Mouse (Mus musculus) erythroblast, adult 5-6 weeks (primary cell): Measurements from ENCODE around the gene Rtl1. TPM values are rescaled to one million over a fixed set of nuclear protein-coding genes. Genes with fewer than 3 reads are reported as not detected.

ENCODE experiments used
- ATAC-seq: replicated peaks from 2 replicates; pipeline ENCODE4 v1.8.0; 2016; ENCODE audit warnings: moderate number of reproducible peaks, mild to moderate bottlenecking, moderate TSS enrichment, inconsistent platforms; ENCODE audit not compliant: poor library complexity, low FRiP score, severe bottlenecking
- total RNA-seq, 2 experiments: library from RNA; stranded (forward) in 1 of 2; stranded (reverse) in 1 of 2; fragments of 150-400 nt in 1 of 2; fragments of 200-764, 138-1000 nt in 1 of 2; gene quantifications; 2 replicates each; pipeline versions ENCODE4 v1.2.3 to v1.2.4; 2015 to 2017; ENCODE audit warnings: low replicate concordance in 2 of 2

Gene Rtl1
- total RNA-seq, 2 experiments from 2014 or later = not detected

DNA sequence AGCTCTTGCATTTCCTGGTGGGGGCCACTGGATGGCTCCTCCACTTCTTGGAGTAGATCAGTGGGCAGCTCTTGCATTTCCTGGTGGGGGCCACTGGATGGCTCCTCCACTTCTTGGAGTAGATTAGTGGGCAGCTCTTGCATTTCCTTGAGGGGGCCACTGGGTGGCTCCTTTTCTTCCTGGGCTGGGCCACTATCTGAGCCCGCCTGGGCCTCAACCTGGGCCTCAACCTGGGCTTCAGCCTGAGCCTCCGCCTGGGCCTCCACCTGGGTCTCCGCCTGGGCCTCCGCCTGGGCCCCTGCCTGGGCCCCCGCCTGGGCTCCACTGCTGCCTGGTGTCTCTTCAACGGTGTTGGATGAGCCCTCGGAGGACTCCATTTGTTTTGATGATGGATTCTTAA, 5.2 kb downstream of the Rtl1 start:
- ATAC-seq = no peak

DNA sequence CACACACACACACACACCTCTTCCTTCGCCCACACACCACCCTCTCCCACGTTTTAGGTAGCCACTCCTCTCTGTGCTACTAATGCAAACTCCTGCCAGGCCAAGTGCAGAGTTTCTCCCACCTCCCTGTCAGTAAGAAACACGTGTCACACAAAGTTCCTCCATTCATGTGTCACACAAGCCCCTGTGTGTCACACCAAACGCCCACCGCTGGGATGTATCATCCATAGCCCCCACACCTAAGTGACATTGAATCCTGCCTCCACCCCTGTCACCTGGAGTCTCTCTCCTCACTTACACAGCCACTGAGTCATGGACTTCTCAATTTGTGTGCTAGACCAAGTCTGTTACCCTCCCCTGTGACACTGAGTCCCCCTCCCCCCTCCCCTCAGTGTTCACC, 17.9 kb downstream of the Rtl1 start:
- ATAC-seq = no peak

DNA sequence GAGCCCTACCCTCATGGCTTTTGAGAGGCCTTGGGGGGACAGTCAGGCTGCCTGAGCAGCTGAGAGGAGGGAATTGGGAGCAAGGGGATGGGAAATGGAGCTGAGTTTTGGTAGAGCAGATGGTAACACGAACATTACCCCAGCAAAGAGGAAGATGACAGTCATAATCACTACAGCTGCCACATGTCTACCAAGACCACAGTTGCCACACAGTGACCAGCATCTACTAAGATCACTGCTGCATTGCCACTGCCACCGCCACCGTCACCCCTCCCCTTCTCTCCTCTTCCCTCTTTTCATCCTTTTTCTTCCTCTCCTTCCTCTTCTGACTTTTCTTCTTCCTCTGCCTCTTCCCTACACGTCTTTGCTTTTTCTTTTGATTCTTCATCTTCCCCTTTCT, 27.9 kb downstream of the Rtl1 start:
- ATAC-seq = no peak

DNA sequence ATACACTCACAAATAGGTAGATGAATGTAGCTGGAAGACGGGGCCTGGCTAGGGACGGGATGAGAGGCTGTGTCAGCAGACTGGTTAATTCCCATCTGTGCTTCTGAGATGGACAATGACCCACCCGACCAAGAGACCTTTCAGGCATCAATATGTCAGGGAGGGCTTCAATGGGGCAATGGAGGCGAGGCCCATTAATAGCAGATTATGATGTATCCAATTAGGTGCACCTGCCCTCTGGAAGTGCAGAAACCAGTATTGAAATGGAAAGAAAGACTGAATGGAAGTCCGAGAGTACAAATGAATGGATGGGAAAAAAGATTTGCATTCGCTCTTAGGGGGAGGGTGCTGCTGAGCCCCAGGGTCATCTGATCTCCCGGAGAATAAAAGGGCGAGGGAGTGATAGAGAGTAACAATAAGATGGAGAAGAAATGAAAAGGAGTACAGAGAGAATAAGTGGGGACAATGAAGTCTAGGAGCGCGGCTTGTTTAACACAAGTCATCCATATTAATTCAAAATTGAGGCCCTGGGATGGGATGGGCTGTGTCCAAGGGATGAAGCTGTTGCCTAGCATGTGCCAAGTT, 39.9 kb downstream of the Rtl1 start:
- no peak for ATAC-seq

DNA sequence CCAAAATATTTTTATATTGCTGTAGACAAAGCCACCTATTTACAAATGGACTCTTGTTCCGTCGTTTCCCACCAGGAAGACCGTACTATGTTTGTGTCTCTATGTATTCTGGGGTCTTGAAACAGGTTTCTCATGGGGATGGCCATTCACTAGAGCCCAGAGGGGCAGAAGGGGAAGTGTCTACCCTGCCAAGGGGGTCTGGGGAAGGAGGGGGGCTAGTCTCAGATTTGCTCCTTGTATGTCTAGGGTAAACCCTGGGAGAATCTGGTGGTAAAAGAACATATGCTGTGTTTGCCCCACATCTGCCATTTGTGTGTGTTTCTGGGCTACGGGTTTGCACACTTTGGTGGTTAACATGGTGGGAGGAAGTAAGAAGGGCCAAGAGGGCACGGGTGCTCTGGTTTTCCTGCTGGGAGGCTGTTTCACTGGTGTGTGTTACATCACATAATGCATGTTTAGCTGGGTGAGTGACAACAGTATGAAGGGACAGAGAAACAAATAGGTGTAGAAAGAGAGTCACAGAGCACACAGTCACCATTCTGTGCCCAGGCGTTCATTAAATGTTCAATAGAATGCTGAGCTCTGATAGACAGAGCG, 41.1 kb downstream of the Rtl1 start:
- no peak for ATAC-seq

DNA sequence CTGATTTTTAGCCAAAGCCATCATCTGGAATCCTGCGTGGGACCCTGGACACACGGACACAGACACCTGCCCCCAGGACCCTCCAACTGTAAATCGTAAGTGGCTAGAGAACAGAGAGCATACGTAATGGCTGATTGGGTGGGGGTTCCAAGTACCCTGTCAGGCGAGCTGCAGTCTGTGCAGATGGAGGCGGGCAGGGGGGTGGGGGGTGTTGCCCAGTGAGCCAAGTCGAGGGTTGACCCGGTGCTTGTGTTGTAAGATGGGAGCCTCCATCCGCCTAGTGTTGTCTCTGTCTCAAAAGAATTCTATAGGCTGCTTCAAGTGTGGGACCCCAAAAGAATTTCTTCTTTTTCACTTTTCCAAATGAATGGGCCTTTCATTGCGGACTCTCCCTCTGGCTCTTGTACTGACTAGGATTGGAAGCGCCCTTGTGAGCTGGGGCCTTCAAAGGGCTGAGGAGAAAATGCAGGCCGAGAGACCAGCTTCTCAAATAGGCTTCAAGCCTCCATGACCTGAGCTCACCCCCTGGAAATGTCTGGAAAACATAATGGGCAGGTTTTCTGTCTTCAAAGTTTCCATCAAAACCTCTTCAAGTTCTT, 41.8 kb downstream of the Rtl1 start:
- ATAC-seq = no peak

DNA sequence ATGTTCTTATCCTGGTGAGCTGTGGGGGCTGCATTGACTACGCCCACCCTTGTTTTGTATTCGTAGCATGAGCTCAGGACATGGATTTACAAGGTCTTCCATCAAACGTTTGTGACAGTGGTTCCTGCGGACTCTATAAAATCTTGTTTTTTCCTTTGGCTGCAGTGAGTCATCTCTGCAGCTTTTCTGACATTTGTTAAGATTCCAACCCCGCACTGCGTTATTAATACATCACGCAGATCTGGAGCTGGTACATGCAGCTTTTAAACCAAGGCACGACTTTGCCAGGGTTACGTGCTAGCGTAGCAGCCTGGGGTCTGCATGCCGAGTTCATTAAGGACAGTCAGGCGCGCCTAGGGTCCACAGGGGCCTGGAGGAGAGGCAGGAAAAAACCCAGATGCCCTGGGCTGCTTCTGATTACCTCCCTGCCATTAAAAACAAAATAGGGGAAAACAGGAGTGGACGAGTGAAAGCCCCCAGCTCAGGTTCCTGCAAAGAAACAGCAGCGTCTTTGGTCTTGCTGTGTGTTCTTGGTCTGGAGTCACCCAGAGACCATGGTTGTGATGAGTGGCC, 44.2 kb downstream of the Rtl1 start:
- ATAC-seq = no peak

DNA sequence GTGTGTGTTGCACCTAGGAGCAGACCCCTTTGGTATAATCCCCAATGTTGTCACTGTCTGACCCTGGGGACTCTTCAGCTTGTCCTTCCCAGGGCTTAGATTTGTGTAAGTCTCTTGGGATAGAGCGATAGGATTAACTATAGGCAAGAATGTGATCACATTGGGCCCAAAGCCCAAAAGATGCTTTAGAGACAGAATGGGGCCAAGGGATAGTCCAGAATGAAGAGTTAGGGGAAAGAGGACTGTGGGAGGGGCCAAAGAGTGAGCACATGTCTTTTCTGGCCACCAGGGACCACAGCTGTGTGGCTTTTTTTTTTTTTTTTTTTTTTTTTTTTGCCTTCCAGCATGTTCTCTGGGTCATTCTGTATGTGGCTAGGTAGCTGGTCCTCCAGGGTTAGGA, 46.6 kb downstream of the Rtl1 start:
- ATAC-seq = no peak

DNA sequence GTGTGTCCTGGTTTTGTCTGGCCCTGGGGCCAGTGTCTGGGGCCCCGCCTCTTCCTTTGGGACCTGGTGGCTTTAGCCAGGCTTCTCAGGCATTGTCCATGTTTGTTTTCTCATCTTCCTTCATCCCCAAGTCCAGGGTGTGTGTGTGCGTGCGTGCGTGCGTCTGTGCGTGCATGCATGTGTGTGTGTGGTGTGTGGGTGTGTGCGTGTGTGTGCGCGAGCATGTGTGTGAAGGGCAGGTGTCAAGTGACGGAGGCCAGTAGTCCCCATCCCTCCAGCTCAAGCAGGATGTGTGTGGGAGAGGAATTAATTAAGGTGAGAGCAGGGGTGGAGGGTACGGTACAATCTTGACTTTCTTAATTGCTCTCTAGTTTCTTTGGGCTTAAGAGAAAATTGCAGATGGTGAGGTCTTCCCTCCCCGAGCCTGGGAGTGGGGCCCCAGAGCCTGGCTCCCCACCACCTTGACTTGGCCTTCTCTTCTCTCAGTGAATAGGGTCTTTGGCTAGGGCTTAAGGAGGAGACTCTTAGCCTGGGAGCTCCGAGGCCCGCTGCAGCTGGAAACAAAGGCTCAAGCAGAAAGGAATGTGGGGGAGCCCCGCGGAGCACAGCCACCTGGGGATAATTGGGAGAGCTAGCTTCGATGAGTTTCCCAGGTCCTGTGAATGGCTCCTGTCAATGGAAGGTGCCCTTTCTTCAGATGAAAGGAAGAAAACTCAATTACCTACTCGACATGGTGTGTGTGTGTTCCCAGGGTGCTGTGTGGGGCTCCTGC, 47.2 kb downstream of the Rtl1 start:
- no peak for ATAC-seq

DNA sequence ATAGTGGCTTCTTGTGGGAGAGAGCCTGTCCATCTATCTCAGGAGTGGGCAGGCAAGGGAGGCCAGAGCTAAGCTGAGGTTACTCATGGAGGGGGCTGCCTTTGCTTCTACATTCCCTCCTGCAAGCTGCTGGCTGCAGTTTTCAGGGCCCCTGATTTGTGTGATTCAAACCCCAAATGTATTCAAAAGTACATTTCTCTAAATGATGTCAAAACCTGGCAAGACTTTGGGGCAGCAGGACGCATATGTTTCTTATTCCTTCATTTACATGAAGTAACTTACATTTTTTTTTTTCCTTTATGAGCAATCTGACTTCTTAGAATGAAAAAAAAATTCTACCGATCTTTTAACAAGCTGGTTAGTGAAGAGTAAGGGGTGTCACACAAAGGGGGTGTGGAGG, 48.4 kb downstream of the Rtl1 start:
- no peak for ATAC-seq

DNA sequence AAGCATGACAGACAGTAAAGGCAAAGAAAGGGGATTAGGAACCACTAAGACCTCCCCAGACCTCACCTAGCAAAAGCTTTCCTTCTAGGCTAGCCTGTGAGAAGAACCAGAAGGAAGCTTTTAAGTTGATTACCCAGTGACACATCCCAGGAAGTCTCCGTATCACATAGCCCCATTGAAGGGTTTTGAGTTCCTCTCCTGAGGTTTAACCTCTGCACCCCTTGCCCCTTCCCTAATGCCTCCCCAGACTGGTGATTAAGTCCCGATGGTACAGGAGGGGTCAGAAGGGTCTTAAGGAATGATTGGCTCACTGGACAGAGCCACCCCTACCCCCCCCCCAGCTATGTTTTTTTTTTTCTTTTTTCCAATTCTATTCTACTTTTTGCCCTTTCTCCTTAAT, 53.0 kb downstream of the Rtl1 start:
- no peak for ATAC-seq

DNA sequence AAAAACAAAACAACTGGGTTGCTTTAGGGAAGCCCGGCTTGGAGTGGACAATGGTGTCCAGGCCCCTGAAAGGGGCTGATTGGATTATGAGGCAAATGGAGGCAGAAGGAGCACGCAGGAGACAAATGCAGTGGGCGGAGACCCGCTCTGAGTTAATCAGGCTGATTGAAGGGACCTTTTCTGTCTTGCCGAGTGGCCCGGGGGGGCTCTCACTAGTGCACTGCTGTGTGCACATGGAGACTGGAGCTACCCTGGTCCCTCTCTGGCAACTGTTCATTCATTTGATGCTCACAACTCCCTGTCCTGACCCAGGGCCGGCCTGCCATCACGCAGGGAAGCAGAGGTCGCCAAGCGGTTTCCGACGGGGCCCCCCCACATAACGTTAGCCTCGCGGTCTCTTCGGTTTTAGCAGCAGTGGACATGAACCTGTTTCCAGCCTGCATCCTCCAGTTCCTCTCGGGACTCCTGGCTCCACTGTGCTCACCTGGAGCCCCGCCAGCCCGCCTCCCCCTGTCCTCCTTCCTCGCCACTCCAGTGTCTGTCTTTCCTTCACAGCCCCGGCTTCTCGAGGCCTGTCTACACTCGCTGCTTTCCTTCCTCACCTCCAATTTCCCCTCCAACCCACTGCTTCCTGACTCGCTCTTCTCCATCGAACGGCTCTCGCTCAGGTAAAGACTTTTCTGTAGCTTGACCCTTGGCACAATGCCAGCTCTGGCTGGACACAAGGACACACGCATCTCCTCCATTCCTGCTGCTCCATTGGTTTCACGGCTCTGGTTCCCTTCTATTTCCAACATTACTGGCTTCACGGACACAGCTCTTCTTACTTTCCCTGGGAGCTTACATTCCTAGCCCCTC, 54.0 kb downstream of the Rtl1 start:
- no peak for ATAC-seq

DNA sequence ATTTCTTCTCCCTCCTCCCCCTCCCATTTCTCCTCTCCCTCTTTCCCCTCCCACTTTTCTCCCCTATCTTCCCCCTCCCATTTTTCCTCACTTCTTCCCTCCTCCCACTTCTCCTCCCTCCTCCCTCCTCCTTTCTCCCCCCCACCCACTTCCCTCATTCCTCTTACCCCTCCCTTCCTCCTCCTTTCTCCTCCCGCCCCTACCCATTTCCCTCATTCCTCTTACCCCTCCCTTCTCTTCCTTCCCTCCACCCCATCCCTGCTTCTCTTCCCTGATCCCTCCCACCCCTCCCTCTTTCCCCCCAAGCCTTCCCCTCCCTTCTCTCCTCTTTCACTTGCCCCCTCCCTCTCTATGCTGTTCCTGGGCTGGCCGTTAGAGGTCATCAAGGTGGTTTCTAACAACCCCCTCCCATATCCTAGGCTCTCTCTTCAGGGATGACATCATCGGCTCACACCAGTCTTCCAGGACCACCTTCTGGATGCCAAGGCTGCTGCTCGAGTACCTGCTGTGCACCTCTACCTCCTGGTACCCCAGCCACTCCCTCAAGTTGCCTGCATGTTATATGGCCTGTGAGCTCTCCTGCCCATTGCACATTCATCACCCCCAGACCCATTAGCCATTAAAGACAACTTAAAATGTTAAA, 56.7 kb downstream of the Rtl1 start:
- ATAC-seq = no peak

DNA sequence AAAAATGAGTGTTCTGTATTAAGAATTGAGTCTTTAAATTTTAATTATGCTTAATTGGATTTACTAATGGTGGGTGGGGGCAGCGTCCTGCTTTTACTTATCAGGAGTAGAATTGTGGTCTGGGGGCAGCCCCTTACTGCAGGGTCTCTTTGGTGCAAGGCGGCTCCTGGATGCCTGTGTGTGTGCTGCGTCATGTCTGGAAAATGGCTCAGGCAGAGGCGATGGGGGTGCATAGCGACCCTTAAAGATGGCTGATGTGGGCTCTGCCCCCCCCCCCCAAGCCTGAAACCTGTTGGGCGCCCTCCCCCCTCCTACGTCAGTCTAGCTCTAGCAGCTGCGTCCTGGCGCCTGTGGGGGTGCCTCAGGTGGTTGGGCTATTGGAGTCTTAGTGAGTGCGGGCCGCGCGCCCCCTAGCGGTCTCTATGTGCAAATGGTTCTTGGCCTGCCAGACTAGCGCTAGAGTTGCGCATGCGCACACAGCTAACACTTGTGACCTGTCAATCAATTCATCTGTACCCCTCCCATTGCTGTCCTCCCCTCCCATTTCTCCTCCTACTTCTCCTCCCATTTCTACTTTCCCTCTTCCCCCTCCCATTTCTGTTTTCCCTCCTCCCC, 57.4 kb downstream of the Rtl1 start:
- ATAC-seq = no peak

DNA sequence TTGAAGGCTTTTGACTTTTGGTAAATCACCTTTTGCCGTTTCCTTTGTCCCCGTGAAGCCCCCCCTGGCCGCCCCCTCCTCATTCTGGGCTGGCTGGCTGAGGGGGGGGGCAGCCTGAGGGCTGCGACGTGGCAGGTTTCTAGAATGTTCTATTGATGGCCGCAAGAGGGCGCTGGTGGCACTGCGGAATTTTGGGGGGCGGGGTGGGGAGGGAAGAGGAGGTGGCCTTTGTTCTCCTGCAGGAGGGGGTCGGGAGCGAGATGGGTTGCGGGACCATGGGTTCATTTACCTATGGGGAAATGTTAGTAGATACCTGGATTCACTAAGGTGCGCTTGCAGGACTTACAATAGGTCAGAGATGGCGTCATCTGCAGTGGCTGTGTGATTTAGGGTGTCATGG, 58.1 kb downstream of the Rtl1 start:
- ATAC-seq = no peak

DNA sequence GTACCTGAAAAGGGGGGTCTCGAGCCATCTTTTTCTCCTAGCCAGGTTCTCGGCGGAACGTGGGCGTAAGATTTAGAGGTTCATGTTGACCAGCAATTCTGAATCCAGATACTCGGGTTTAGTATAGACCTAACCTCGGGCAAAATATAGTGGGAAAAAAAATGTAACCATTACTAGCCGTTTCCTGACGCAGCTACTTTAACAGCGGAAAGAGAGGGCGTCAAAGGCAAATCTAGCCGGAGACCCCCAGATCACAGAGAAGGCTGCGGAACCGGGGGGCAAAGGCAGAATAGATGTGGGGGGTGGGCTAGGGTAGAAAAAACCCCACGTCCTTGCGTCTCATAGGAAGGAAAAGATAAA, 58.6 kb downstream of the Rtl1 start:
- no peak for ATAC-seq

DNA sequence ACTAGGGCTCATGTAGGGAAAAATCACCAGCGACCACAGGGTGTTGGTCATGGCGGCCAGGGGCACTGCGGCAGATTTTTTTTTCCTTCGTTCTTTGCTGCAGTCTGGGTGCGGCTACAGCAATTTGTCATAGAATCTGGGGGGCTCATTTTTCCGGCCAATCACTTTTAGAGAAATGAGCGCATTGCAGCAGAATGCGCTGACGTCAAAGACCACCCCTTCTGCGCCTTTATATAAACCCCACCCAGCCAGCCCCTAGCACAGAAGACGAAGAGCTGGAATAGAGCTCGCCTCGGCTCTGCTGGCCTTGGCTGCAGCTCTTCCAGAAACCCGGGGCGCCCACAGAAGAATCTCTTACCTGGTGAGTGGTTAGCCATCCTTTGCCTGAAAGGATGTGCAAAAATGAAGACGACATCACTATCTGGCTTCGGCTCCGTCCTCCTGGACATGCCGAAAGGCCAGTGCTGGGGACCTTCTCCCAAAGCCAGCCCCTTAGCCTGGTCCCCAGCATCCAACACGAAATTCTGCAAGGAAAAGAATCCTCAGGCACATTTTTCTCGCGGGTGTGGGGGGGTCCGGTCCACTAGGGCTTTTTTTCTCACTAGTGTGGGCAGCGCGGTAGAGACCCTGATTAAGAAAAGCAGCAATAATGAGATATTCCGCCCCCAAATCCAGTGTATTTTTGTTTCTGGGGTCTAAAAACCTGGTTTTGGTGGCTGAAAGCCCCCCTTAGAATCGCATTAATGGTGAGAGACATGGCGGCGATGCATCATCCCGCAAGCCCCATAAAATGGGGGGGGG, 59.2 kb downstream of the Rtl1 start:
- ATAC-seq = no peak

DNA sequence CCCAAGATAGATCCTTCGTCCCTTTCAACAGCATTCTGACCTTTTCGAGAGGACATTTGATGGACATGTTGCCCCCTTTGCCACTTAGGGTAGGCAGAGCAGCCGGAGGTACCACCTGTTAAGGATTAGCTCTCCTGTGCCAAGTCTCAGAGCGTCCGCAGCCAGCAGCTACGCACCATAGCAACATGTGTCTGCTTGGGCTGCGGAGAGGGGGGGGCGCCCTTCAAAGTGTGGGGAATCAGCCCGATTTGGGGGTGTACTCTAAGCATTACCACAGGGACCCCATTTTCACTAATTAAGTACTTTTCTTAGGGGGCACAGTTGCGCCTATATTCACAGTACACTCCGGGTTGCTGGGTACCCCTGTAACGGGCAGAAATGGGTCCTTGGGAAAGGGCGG, 60.2 kb downstream of the Rtl1 start:
- no peak for ATAC-seq
